Mouse (Mus musculus) liver, adult 2 months (tissue): Measurements from ENCODE around the gene Txn1.

Source experiments
- CTCF ChIP-seq: fragments of 200-500 bp; IDR thresholded peaks from 2 replicates; pipeline ENCODE4 v1.5.1; 2011; ENCODE audit warnings: low read depth, low read length, control low read depth
- POLR2A ChIP-seq: fragments of 200-500 bp; IDR thresholded peaks from 2 replicates; pipeline ENCODE4 v1.6.1; 2011; ENCODE audit warnings: low read length, control low read depth; ENCODE audit not compliant: insufficient read depth; ENCODE audit errors: extremely low read depth

DNA sequence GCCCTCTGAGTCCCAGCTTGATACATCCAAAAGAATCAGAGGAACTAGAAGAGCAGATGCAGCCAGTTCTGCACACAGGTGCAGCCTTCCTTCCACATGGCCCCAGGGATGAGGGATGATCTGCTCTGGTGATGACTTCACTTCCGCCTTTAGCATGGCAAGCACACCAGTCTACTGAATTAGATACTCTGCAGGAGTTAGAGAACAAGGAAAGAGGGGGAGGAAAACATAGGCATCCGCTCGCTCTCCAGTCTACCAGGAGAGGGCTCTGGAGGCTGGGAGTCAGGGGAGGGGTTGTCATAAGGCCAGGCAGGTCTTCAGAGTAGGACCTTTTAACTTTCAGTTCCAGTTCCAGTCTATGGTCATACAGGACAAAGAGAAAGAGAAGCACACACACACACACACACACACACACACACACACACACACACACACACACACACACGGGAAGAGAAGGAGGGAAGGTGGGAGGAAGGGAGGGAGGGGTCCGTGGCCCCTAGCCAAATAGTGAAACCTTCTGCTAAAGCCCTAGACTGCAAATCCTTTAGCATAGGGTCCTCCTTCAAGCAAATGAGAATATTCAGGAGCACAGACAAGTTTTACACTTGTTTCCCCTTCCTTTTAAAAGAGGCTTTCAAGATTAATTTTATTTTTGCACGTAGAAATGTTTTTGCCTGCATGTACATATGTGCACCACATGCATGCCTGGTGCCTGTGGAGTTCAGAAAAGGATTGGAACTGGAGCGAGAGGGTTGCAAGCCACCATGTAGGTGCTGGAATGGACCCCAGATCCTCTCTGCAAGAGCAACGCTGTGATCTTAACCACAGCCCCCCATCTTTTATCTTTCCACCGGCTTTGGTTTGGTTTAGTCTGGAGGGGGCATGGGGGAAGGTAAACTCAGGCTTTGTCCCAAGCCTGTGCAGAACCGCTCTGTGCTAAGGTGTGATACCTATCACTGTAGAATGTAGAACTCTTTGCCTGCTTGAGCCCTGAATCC lies 41.7 kb downstream of the Txn1 start:
- TF ChIP-seq POLR2A (no peak), CTCF (peak; percentile 54)
